11 mouse cellular contexts compared by ENCODE assay signal in the genomic region with DNA sequence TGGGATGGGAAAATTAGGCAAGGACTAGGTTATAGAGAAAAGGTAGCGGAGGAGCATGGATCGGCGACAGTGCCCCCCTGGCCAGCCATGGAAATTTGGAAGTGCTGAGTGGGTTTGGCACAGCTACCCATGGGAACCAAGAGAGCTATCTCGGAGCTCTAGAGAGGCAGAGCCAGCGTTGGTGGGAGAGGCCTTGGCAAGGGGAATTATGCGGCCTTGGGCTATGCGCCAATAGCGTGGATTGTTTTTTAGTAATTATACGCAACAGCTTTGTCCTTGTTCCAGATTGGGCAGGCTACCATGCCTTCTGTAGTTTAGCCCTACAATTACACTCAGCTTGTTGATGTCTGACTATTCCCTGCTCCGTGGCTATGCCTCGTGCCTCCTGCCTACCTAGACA. TPM values are rescaled to one million over a fixed set of nuclear protein-coding genes. Genes with fewer than 3 reads are reported as not detected.
DNase-seq lines count a peak whose midpoint lies in the region.
"Had no signal": no experiment of that assay in that cellular context is flagged by ENCODE, and none has a peak within 500 bp of the region (broad histone marks: within the 10 kb centered on the region; RNA-seq: fewer than 3 reads in every experiment).

No protein-coding gene starts in this region.

- peak; percentile 50 to 74 for DNase-seq in adrenal gland, adult (ENCODE audit: inconsistent age in 2 of 2, low spot score in 1 of 2)
- DNase-seq in adrenal gland, postnatal 4 days (ENCODE audit: low spot score in 2 of 2), result no peak
- DNase-seq in layer of hippocampus, adult 11-12 months (ENCODE audit: low spot score), result peak; percentile 20
- DNase-seq in layer of hippocampus, adult 9-10 months (ENCODE audit: low spot score), result no peak
- peak; percentile 35 to 43 for DNase-seq in adrenal gland, postnatal 36 days
- peak; percentile 28 to 67 for DNase-seq in layer of hippocampus, postnatal 14 days (ENCODE audit: low spot score in 2 of 2)
- DNase-seq in retina, postnatal 1 day, result no peak
- no peak for DNase-seq in thymus, postnatal 0 days (ENCODE audit: low spot score)
- DNase-seq: kidney, postnatal 36 days; lung, adult 18-20 months; right cerebral cortex, postnatal 14 days had no signal

RNA-seq across cellular contexts. Expression of a gene that starts 15.2 kb away (rescaled TPM):
- 1 to 10 TPM; 3.2 to 9.8 TPM for total RNA-seq in adrenal gland, postnatal 4 days (2021)
- 1 to 10 TPM; 2.9 to 3.5 TPM for total RNA-seq in adrenal gland, postnatal 36 days (2021)
- total RNA-seq in layer of hippocampus, postnatal 14 days (2021), result 1 to 10 TPM; 1.7 TPM
- polyA plus RNA-seq in thymus, postnatal 0 days (2015; fragmentation: Nextera tagmentation; extraction: Ambion mirVana), result 0.27 and 0.43 TPM in 2 replicates

Comparison
In these comparisons a context has a peak if more than half of its experiments do, and no peak if none do; other contexts are left out.
1. DNase-seq: peak in adrenal gland, adult (2 of 2), layer of hippocampus, adult 11-12 months (single experiment), adrenal gland, postnatal 36 days (2 of 2) and layer of hippocampus, postnatal 14 days (2 of 2); none in adrenal gland, postnatal 4 days (0 of 2), layer of hippocampus, adult 9-10 months (single experiment), retina, postnatal 1 day (single experiment) and thymus, postnatal 0 days (single experiment).